Mouse (Mus musculus) G1E (cell line): ENCODE results near the gene Mpzl1.

Source experiments
- CTCF ChIP-seq: IDR thresholded peaks from 2 replicates; pipeline ENCODE4 v1.5.1; 2012; ENCODE audit warnings: low read depth, low read length, inconsistent platforms, mixed read lengths
- GATA1 ChIP-seq: IDR thresholded peaks from 2 replicates; pipeline ENCODE4 v1.6.1; 2012; ENCODE audit warnings: borderline replicate concordance, low read length, inconsistent platforms, mixed read lengths
- GATA2 ChIP-seq: IDR thresholded peaks from 2 replicates; pipeline ENCODE4 v1.6.1; 2012; ENCODE audit warnings: low read depth, low read length, inconsistent platforms, borderline replicate concordance
- POLR2AphosphoS5 ChIP-seq: IDR thresholded peaks from 2 replicates; pipeline ENCODE4 v1.6.1; 2012; ENCODE audit warnings: low read depth, low read length, inconsistent platforms; ENCODE audit not compliant: insufficient replicate concordance
- TAL1 ChIP-seq: conservative IDR thresholded peaks from 2 replicates; pipeline ENCODE4 v1.6.1; 2012; ENCODE audit warnings: low read depth, low read length, inconsistent platforms, mixed read lengths

DNA sequence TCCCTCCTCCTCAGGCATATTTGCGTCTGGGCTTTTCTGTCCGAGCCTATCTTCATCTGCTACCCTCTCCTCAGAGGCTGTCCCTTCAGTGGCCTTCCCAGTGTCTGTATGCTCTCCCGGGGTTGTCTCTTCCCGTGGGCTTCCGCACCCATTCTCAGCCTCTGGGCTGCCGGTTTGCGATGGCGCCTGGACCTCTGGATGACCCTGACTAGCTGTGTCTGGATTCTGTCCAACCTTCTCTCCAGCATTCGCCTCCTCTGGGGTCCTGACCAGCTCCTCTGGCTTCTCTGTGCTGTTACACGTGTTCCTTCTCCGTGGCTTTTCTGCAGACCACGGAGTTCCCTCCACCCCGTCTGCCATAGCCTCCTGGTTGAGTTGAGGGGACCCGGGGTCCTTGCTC is 21.1 kb upstream of the Mpzl1 start:
- TF ChIP-seq GATA1 (no peak), POLR2AphosphoS5 (no peak), TAL1 (no peak), CTCF (no peak), GATA2 (no peak)
